Mouse (Mus musculus) CH12.LX (cell line): ENCODE results near the gene Stx16.

Experiments
- CTCF ChIP-seq, 2 experiments: IDR thresholded peaks in 1 of 2; conservative IDR thresholded peaks in 1 of 2; 2 replicates each; pipeline ENCODE4 v1.5.1; 2011 to 2012; ENCODE audit warnings: low read depth in 2 of 2, low read length in 2 of 2, improper control_type of control experiment in 1 of 2, inconsistent platforms in 1 of 2, mild to moderate bottlenecking in 1 of 2, moderate library complexity in 1 of 2
- EP300 ChIP-seq: IDR thresholded peaks from 2 replicates; pipeline ENCODE4 v1.6.1; 2011; ENCODE audit warnings: low read length, improper control_type of control experiment
- NRF1 ChIP-seq: IDR thresholded peaks from 2 replicates; pipeline ENCODE4 v1.6.1; 2014; ENCODE audit warnings: low read depth, mild to moderate bottlenecking, inconsistent platforms, low read length, improper control_type of control experiment, moderate library complexity
- POLR2AphosphoS2 ChIP-seq: IDR thresholded peaks from 2 replicates; pipeline ENCODE4 v1.6.1; 2011; ENCODE audit warnings: low read depth, low read length, improper control_type of control experiment
- SIN3A ChIP-seq: IDR thresholded peaks from 2 replicates; pipeline ENCODE4 v1.6.1; 2012; ENCODE audit warnings: low read length, improper control_type of control experiment, inconsistent platforms
- TBP ChIP-seq: conservative IDR thresholded peaks from 2 replicates; pipeline ENCODE4 v1.6.1; 2011; ENCODE audit warnings: low read depth, low read length, improper control_type of control experiment

DNA sequence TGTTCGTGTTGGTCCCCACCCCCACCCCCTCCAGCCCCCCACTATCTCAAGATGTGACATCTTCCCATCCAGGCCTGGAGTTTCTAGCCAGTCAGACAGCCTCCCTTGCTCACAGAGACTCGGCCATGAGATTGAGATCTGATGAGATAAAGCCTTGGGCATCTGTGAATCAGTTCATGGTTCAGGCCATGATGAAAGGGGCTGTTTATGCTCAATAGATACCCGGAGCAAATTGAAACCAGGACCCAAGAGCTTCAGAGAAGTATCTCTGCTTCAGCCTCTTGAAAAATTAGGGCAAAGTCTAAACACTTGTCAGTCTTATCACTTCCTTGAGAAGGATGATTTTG is 25.8 kb upstream of the Stx16 start:
- TF ChIP-seq NRF1 (no peak), CTCF (conservative IDR thresholded peaks at IDR 0.05 in 1 of 2, IDR thresholded peaks at IDR 0.05 in 1 of 2; ENCODE audit: low read depth in 2 of 2, low read length in 2 of 2) (no peak), TBP (no peak), SIN3A (no peak), EP300 (no peak), POLR2AphosphoS2 (no peak)
